Mouse (Mus musculus) thymus, postnatal 14 days (tissue): Measurements from ENCODE around the gene Cstb.

Source experiments
- DNase-seq: peaks from one replicate; pipeline ENCODE4 v3.0.0; 2021

The Cstb gene

GRCm38 (mm10) chr10:78462945-78463768 is 37.7 kb downstream of the Cstb start:
- DNase-seq: no peak

- DNase-seq: no peak
Observed at GRCm38 (mm10) chr10:78463769-78464167, 38.3 kb downstream of the Cstb start.

- peak; percentile 62 for DNase-seq
Observed at GRCm38 (mm10) chr10:78464201-78464791, 38.8 kb downstream of the Cstb start.

- peak; percentile 96 for DNase-seq
Observed at GRCm38 (mm10) chr10:78464792-78465207, 39.3 kb downstream of the Cstb start, which contains the start of gene Pdxk. Gene Pdxk (minus strand): TSS chr10:78464975.

GRCm38 (mm10) chr10:78465472-78465871 is 40.0 kb downstream of the Cstb start:
- peak; percentile 50 for DNase-seq

GRCm38 (mm10) chr10:78466647-78467046 is 41.2 kb downstream of the Cstb start:
- no peak for DNase-seq

- no peak for DNase-seq
Observed at GRCm38 (mm10) chr10:78467761-78468310, 42.4 kb downstream of the Cstb start.

- DNase-seq: no peak
Observed at GRCm38 (mm10) chr10:78470582-78471313, 45.3 kb downstream of the Cstb start.

GRCm38 (mm10) chr10:78472046-78472445 is 46.6 kb downstream of the Cstb start:
- DNase-seq: no peak

GRCm38 (mm10) chr10:78473434-78473833 is 48.0 kb downstream of the Cstb start:
- no peak for DNase-seq

GRCm38 (mm10) chr10:78474759-78475158 is 49.3 kb downstream of the Cstb start:
- DNase-seq: no peak

GRCm38 (mm10) chr10:78476821-78477220 is 51.4 kb downstream of the Cstb start:
- DNase-seq: no peak
